10 mouse cellular contexts compared by ENCODE assay signal in genomic region chrX:169438626-169439025, GRCm38 (mm10).
A peak's percentile ranks its signal among the peaks of the same experiment; 100 is the strongest.
DNase-seq lines count a peak whose midpoint lies in the region; ATAC-seq and TF ChIP-seq lines count a peak whose summit lies in the region.
"Had no signal": no experiment of that assay in that cellular context is flagged by ENCODE, and none has a peak within 500 bp of the region (broad histone marks: within the 10 kb centered on the region; RNA-seq: fewer than 3 reads in every experiment).

No protein-coding gene starts in this region.

- intact Hi-C loops in left cerebral cortex, postnatal 14 days (cut with DNase I): no loop called here

- H3K9me3 ChIP-seq in lung, embryonic 14.5 days (ENCODE audit: low read depth, low read length): no peaks in the 10 kb centered on the region

- 36% methylated on average over 1 of the region's 1 CpGs for WGBS in lung, embryonic 14.5 days

- ATAC-seq in lung, embryonic 14.5 days (ENCODE audit: insufficient read depth): peak; percentile 68; the same call in 1 of the 2 replicates
- peak; percentile 60; the same call in 1 of the 2 replicates for ATAC-seq in megakaryocyte progenitor cell, adult 5-6 weeks (replicated peaks; ENCODE audit: poor library complexity)
- ATAC-seq: forebrain, postnatal 0 days had no signal

- no peak overlapping the region for H3K9ac ChIP-seq in lung, embryonic 14.5 days
- H3K9ac ChIP-seq: forebrain, postnatal 0 days had no signal

- no peaks in the 10 kb centered on the region for H3K27me3 ChIP-seq in lung, embryonic 14.5 days (ENCODE audit: insufficient read depth, low read length)

- no peak overlapping the region for H3K4me2 ChIP-seq in lung, embryonic 14.5 days

- H3K27ac ChIP-seq in lung, embryonic 14.5 days (ENCODE audit: low read depth): no peak overlapping the region

- H3K36me3 ChIP-seq in lung, embryonic 14.5 days (ENCODE audit: insufficient read depth): no peaks in the 10 kb centered on the region

- H3K4me1 ChIP-seq in lung, embryonic 14.5 days (ENCODE audit: insufficient read depth): no peaks in the 10 kb centered on the region

- peak; percentile 39; the same call in 1 of the 2 replicates for TF ChIP-seq CTCF in lung, embryonic 14.5 days (IDR thresholded peaks at IDR 0.05; ENCODE audit: low read depth)

- H3K4me3 ChIP-seq in lung, embryonic 14.5 days (ENCODE audit: low read depth, low read length): no peak overlapping the region

- DNase-seq in gastrocnemius, postnatal 10 days: peak; percentile 4
- no peak for DNase-seq in gastrocnemius, adult 8-10 months (ENCODE audit: low spot score in 2 of 2)
- DNase-seq in lung, embryonic 14.5 days: peak; percentile 59
- no peak for DNase-seq in lung, postnatal 25 days (ENCODE audit: low spot score)
- DNase-seq in brain, adult 2 months (ENCODE audit: low read depth, low spot score): peak; percentile 2
- DNase-seq in spleen, postnatal 10 days (ENCODE audit: low spot score in 2 of 2): no peak
- no peak for DNase-seq in left cerebral cortex, postnatal 14 days (ENCODE audit: low spot score in 2 of 2)
- DNase-seq: forebrain, postnatal 0 days; layer of hippocampus, postnatal 36 days had no signal

Comparison
In these comparisons a context has a peak if more than half of its experiments do, and no peak if none do; other contexts are left out.
1. DNase-seq: peak in gastrocnemius, postnatal 10 days (single experiment), lung, embryonic 14.5 days (single experiment) and brain, adult 2 months (single experiment); none in gastrocnemius, adult 8-10 months (0 of 2), lung, postnatal 25 days (single experiment), spleen, postnatal 10 days (0 of 2) and left cerebral cortex, postnatal 14 days (0 of 2).